Mouse (Mus musculus) forebrain, postnatal 0 days (tissue): ENCODE data around the gene Pum3. TPM values are rescaled to one million over a fixed set of nuclear protein-coding genes. Genes with fewer than 3 reads are reported as not detected.
A peak's percentile ranks its signal among the peaks of the same experiment; 100 is the strongest.
"Not testable (repeated sequence)": the region's sequence is repeated elsewhere in the genome, so short reads cannot be mapped to it uniquely, and the experiment has no call there.

ENCODE experiments used
- ATAC-seq: fragments of 200-750 bp; cut with Nextera tagmentation; 2 replicates; pipeline ENCODE4 v1.8.0; 2017; ENCODE audit warnings: mild to moderate bottlenecking, moderate library complexity
- DNase-seq: peaks from one replicate; pipeline ENCODE4 v3.0.0-alpha.2; 2015
- H3K27ac ChIP-seq: fragments of 300-500 bp; sonication (generic); 2 replicates; pipeline ENCODE4 v1.5.1; 2014; ENCODE audit warnings: low read depth, mild to moderate bottlenecking, antibody characterized with exemption, low read length, moderate library complexity, mixed read lengths
- H3K27me3 ChIP-seq: fragments of 300-500 bp; sonication (generic); 2 replicates; pipeline ENCODE4 v1.6.1; 2014; ENCODE audit warnings: mild to moderate bottlenecking, low read length, mixed read lengths; ENCODE audit not compliant: insufficient read depth
- H3K36me3 ChIP-seq: fragments of 300-500 bp; sonication (generic); 2 replicates; pipeline ENCODE4 v1.6.1; 2014; ENCODE audit warnings: mild to moderate bottlenecking, moderate library complexity; ENCODE audit not compliant: insufficient read depth
- H3K4me1 ChIP-seq: fragments of 300-500 bp; sonication (generic); 2 replicates; pipeline ENCODE4 v1.6.1; 2014; ENCODE audit warnings: antibody characterized with exemption; ENCODE audit not compliant: insufficient read depth
- H3K4me2 ChIP-seq: fragments of 300-500 bp; sonication (generic); 2 replicates; pipeline ENCODE4 v1.6.1; 2014; ENCODE audit warnings: low read depth, mild to moderate bottlenecking, moderate library complexity
- H3K4me3 ChIP-seq: fragments of 300-500 bp; sonication (generic); 2 replicates; pipeline ENCODE4 v1.5.1; 2014; ENCODE audit warnings: low read depth, low read length, mixed read lengths
- H3K9ac ChIP-seq: fragments of 300-500 bp; sonication (generic); 2 replicates; pipeline ENCODE4 v1.6.1; 2014; ENCODE audit warnings: mild to moderate bottlenecking
- H3K9me3 ChIP-seq: fragments of 300-500 bp; sonication (generic); 2 replicates; pipeline ENCODE4 v1.6.1; 2016; ENCODE audit warnings: low read length
- CTCF ChIP-seq: sonication (generic); IDR thresholded peaks from 2 replicates; pipeline ENCODE4 v1.5.1; 2016; ENCODE audit warnings: antibody characterized with exemption, control low read depth, low read depth
- WGBS: fragments of 180-500 bp; shearing (Covaris S2); extraction: QIAGEN DNeasy Blood & Tissue Kit; methylation state at CpG from one replicate; pipeline ENCODE4 v1.1.7; 2014; 5-methylcytosine and 5-hydroxymethylcytosine counted together
- polyA plus RNA-seq: library from polyadenylated mRNA; unstranded; fragments of >200 nt; fragmentation: Nextera tagmentation; extraction: Ambion mirVana; gene quantifications from 2 replicates; pipeline ENCODE4 v1.2.1, GENCODE M21; 2015
- total RNA-seq: library from RNA; depleted of rRNA; stranded (reverse); fragments of >200 nt; gene quantifications from 2 replicates; pipeline ENCODE4 v1.2.3, GENCODE M21; 2014

Pum3 gene
- total and polyA plus RNA-seq, 2 experiments from 2014 or later: 29.4 to 58.8 TPM

DNA sequence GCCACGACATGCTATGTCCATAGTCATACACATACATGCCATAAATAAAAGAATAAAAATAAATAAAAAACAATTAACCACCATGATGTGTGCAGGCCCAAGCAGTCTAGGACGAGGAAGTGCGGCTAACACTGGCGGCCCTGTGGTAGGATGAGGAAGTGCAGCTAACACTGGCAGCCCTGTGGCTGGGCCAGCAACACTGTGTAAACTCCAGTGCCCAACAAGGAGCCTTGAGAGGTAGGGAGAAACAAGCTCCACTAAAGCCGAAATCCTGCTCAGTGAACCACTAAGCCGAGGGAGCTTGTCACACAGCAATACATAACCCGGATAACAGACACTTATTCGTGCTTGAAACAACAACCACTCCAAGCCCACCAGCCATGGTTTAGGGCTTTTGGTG, 34.1 kb downstream of the Pum3 start:
- Histone ChIP-seq H3K36me3 (peaks cover 68% of the 10 kb centered on the region), H3K4me3 (no peak overlapping the region), H3K4me1 (no peaks in the 10 kb centered on the region), H3K27ac (no peak overlapping the region), H3K9me3 (no peaks in the 10 kb centered on the region), H3K27me3 (no peaks in the 10 kb centered on the region), H3K4me2 (no peak overlapping the region), H3K9ac (no peak overlapping the region)
- peak; percentile 53 for TF ChIP-seq CTCF
- 89% methylated on average over 8 of the region's 8 CpGs for WGBS
- peak; percentile 65; the same call in 1 of the 2 replicates for ATAC-seq
- DNase-seq: no peak

- Histone ChIP-seq H3K27ac (no peak overlapping the region), H3K4me3 (no peak overlapping the region), H3K4me2 (no peak overlapping the region), H3K4me1 (no peaks in the 10 kb centered on the region), H3K9ac (no peak overlapping the region), H3K36me3 (peaks cover 70% of the 10 kb centered on the region), H3K9me3 (no peaks in the 10 kb centered on the region), H3K27me3 (no peaks in the 10 kb centered on the region)
- no peak for TF ChIP-seq CTCF
- ATAC-seq: no peak
- 96% methylated on average over 7 of the region's 7 CpGs for WGBS
- DNase-seq: no peak
Observed at GRCm38 (mm10) chr19:27394341-27394990, 35.2 kb downstream of the Pum3 start.

GRCm38 (mm10) chr19:27392431-27392830, 37.2 kb downstream of the Pum3 start:
- H3K4me1 ChIP-seq: no peaks in the 10 kb centered on the region
- H3K9me3 ChIP-seq: no peaks in the 10 kb centered on the region
- no peaks in the 10 kb centered on the region for H3K27me3 ChIP-seq
- WGBS: 88% methylated on average over 2 of the region's 2 CpGs
- TF ChIP-seq CTCF: no peak
- H3K4me3 ChIP-seq: no peak overlapping the region
- H3K36me3 ChIP-seq: peaks cover 61% of the 10 kb centered on the region
- DNase-seq (no peak), ATAC-seq (no peak)
- no peak overlapping the region for H3K4me2 ChIP-seq
- no peak overlapping the region for H3K9ac ChIP-seq
- H3K27ac ChIP-seq: no peak overlapping the region

GRCm38 (mm10) chr19:27391344-27391743, 38.3 kb downstream of the Pum3 start:
- Histone ChIP-seq H3K27ac (no peak overlapping the region), H3K27me3 (no peaks in the 10 kb centered on the region), H3K9me3 (no peaks in the 10 kb centered on the region), H3K4me1 (no peaks in the 10 kb centered on the region), H3K4me3 (no peak overlapping the region), H3K4me2 (no peak overlapping the region), H3K9ac (no peak overlapping the region), H3K36me3 (peaks cover 61% of the 10 kb centered on the region)
- 100% methylated on average over 2 of the region's 2 CpGs for WGBS
- DNase-seq (no peak), ATAC-seq (no peak)
- no peak for TF ChIP-seq CTCF

DNA sequence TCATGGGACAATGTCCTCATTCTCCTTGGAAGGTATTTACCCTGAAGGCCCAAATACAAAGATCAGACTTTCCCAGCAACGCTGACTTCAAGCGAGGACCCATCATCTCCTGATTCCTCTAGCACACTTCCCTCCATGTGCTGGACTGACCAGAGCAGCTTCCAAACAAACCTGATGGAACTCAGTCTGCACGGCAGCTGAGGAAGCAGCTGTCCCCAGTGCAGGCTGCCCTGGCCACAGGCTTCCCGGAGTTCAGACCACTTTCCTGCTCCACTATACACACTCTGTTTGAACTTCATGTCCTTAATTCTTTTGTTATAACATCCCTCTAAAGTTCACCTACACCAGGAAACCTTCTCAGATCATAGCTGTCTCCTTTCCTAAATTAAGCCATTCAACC, 40.1 kb downstream of the Pum3 start:
- H3K36me3 ChIP-seq: peaks cover 54% of the 10 kb centered on the region
- not testable (repeated sequence) for H3K4me3 ChIP-seq, H3K9me3 ChIP-seq, H3K27me3 ChIP-seq, H3K4me2 ChIP-seq, H3K9ac ChIP-seq, ATAC-seq, H3K4me1 ChIP-seq, H3K27ac ChIP-seq, DNase-seq
- WGBS: 91% methylated on average over 4 of the region's 4 CpGs

DNA sequence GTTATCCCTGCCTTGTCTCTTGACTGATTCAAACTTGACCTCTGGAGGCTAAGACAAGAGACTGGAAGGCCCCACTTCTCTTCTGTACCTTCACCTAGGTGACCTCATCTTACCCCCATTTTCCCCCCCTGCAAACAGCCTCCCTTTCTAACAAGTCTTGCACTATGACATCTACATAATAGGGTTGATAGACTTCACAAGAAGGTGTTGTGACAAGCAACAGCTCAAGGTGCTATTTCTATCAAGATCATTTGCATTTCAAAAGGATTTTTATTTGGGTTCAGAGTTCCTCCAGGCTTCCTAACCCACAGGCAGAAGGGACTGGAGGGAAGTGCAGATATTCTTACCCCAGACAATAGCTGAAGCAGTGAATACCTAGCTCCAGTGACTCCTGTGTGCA, 44.3 kb downstream of the Pum3 start:
- no peak overlapping the region for H3K27ac ChIP-seq
- no peaks in the 10 kb centered on the region for H3K27me3 ChIP-seq
- no peaks in the 10 kb centered on the region for H3K4me1 ChIP-seq
- no peaks in the 10 kb centered on the region for H3K9me3 ChIP-seq
- H3K4me3 ChIP-seq: no peak overlapping the region
- no peak overlapping the region for H3K4me2 ChIP-seq
- no peak overlapping the region for H3K9ac ChIP-seq
- H3K36me3 ChIP-seq: peaks cover 29% of the 10 kb centered on the region
- ATAC-seq: peak; percentile 84
- TF ChIP-seq CTCF: no peak
- DNase-seq: no peak

GRCm38 (mm10) chr19:27383266-27383665, 46.4 kb downstream of the Pum3 start:
- Histone ChIP-seq H3K27ac (no peak overlapping the region), H3K9ac (no peak overlapping the region), H3K4me3 (no peak overlapping the region), H3K4me2 (no peak overlapping the region), H3K9me3 (no peaks in the 10 kb centered on the region), H3K27me3 (no peaks in the 10 kb centered on the region), H3K36me3 (peaks cover 18% of the 10 kb centered on the region), H3K4me1 (no peaks in the 10 kb centered on the region)
- 92% methylated on average over 5 of the region's 5 CpGs for WGBS
- DNase-seq (no peak), ATAC-seq (no peak)
- TF ChIP-seq CTCF: no peak
